Mouse (Mus musculus): ENCODE measurements around the gene 9030025P20Rik. TPM values are rescaled to one million over a fixed set of nuclear protein-coding genes. Genes with fewer than 3 reads are reported as not detected.
"Not testable (repeated sequence)": the region's sequence is repeated elsewhere in the genome, so short reads cannot be mapped to it uniquely, and the experiment has no call there.

9030025P20Rik gene
- polyA plus RNA-seq (2015; fragmentation: Nextera tagmentation; extraction: Ambion mirVana): 10.0 and 12.6 TPM in 2 replicates

- Histone ChIP-seq H3K4me3 (0 out of 2 replicates have a peak within 1 kb of the TSS, but pooled peaks have one; percentile 21), H3K4me2 (peak within 1 kb of the TSS; percentile 40)
- H3K36me3 ChIP-seq; H3K27me3 ChIP-seq; H3K9ac ChIP-seq; H3K9me3 ChIP-seq; H3K4me1 ChIP-seq (replicated peaks); H3K27ac ChIP-seq: not testable (repeated sequence)
- no CpG with 5 or more reads among the region's 60 CpGs for WGBS
- peak; percentile 99 for ATAC-seq (ENCODE audit: low FRiP score)
Measured at GRCm38 (mm10) chr17:14978362-14979038, at the start of gene 9030025P20Rik, which contains the start of gene Gm3417. 9030025P20Rik (plus strand) TSS chr17:14978468. Gm3417 (minus strand) TSS chr17:14978790.

- no peaks in the 10 kb centered on the region for H3K36me3 ChIP-seq
- no peaks in the 10 kb centered on the region for H3K4me1 ChIP-seq (replicated peaks)
- H3K9ac ChIP-seq: no peak overlapping the region
- H3K27me3 ChIP-seq: no peaks in the 10 kb centered on the region
- 71% methylated on average over 5 of the region's 5 CpGs for WGBS
- H3K4me3 ChIP-seq: no peak overlapping the region
- no peak for ATAC-seq (ENCODE audit: low FRiP score)
- no peaks in the 10 kb centered on the region for H3K9me3 ChIP-seq
- H3K27ac ChIP-seq: no peak overlapping the region
- no peak overlapping the region for H3K4me2 ChIP-seq
Measured at GRCm38 (mm10) chr17:14928631-14929030, 49.6 kb upstream of the 9030025P20Rik start.

GRCm38 (mm10) chr17:14930697-14931096, 47.6 kb upstream of the 9030025P20Rik start:
- no peaks in the 10 kb centered on the region for H3K27me3 ChIP-seq
- H3K9me3 ChIP-seq: no peaks in the 10 kb centered on the region
- WGBS: 88% methylated on average over 7 of the region's 7 CpGs
- H3K9ac ChIP-seq: no peak overlapping the region
- H3K4me3 ChIP-seq: no peak overlapping the region
- no peak overlapping the region for H3K4me2 ChIP-seq
- no peaks in the 10 kb centered on the region for H3K36me3 ChIP-seq
- no peaks in the 10 kb centered on the region for H3K4me1 ChIP-seq (replicated peaks)
- no peak overlapping the region for H3K27ac ChIP-seq
- no peak for ATAC-seq (ENCODE audit: low FRiP score)

- Histone ChIP-seq H3K4me2 (no peak overlapping the region), H3K27me3 (no peaks in the 10 kb centered on the region), H3K27ac (no peak overlapping the region), H3K9me3 (no peaks in the 10 kb centered on the region), H3K36me3 (no peaks in the 10 kb centered on the region), H3K9ac (no peak overlapping the region), H3K4me3 (no peak overlapping the region), H3K4me1 (replicated peaks) (no peaks in the 10 kb centered on the region)
- ATAC-seq (ENCODE audit: low FRiP score): no peak
- WGBS: 82% methylated on average over 5 of the region's 5 CpGs
Measured at GRCm38 (mm10) chr17:14931469-14931868, 46.8 kb upstream of the 9030025P20Rik start.

GRCm38 (mm10) chr17:14935280-14935679, 43.0 kb upstream of the 9030025P20Rik start:
- not testable (repeated sequence) for H3K9me3 ChIP-seq; H3K4me2 ChIP-seq; H3K36me3 ChIP-seq; H3K4me3 ChIP-seq; H3K4me1 ChIP-seq (replicated peaks); H3K9ac ChIP-seq; H3K27me3 ChIP-seq; ATAC-seq (ENCODE audit: low FRiP score); H3K27ac ChIP-seq
- 88% methylated on average over 14 of the region's 14 CpGs for WGBS

- Histone ChIP-seq H3K4me3 (no peak overlapping the region), H3K9ac (no peak overlapping the region), H3K36me3 (no peaks in the 10 kb centered on the region), H3K4me1 (replicated peaks) (no peaks in the 10 kb centered on the region), H3K27ac (no peak overlapping the region), H3K27me3 (no peaks in the 10 kb centered on the region), H3K4me2 (no peak overlapping the region), H3K9me3 (no peaks in the 10 kb centered on the region)
- no peak for ATAC-seq (ENCODE audit: low FRiP score)
- WGBS: 73% methylated on average over 5 of the region's 5 CpGs
Measured at GRCm38 (mm10) chr17:14935841-14936605, 42.2 kb upstream of the 9030025P20Rik start.

DNA sequence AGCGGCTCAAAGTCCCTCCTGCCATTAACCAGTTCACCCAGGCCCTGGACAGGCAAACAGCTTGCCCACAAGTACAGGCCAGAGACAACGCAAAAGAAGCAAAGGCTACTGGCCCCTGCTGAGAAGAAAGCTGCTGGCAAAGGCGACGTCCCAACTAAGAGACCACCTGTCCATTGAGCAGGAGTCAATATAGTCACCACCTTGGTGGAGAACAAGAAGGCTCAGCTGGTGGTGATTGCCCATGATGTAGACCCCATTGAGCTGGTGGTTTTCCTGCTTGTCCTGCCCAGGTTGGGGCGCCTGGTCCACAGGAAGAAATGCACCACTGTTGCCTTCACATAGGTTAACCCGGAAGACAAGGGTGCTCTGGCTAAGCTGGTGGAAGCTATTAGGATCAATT, 36.1 kb upstream of the 9030025P20Rik start:
- ATAC-seq (ENCODE audit: low FRiP score); H3K36me3 ChIP-seq; H3K9me3 ChIP-seq; H3K27me3 ChIP-seq: not testable (repeated sequence)
- peak overlapping the region; percentile 91 for H3K4me2 ChIP-seq
- WGBS: 70% methylated on average over 6 of the region's 6 CpGs
- peaks cover 28% of the 10 kb centered on the region for H3K4me1 ChIP-seq (replicated peaks)
- H3K4me3 ChIP-seq: peak overlapping the region; percentile 77
- peak overlapping the region; percentile 84 for H3K9ac ChIP-seq
- H3K27ac ChIP-seq: peak overlapping the region; percentile 89; the same call in 1 of the 2 replicates

DNA sequence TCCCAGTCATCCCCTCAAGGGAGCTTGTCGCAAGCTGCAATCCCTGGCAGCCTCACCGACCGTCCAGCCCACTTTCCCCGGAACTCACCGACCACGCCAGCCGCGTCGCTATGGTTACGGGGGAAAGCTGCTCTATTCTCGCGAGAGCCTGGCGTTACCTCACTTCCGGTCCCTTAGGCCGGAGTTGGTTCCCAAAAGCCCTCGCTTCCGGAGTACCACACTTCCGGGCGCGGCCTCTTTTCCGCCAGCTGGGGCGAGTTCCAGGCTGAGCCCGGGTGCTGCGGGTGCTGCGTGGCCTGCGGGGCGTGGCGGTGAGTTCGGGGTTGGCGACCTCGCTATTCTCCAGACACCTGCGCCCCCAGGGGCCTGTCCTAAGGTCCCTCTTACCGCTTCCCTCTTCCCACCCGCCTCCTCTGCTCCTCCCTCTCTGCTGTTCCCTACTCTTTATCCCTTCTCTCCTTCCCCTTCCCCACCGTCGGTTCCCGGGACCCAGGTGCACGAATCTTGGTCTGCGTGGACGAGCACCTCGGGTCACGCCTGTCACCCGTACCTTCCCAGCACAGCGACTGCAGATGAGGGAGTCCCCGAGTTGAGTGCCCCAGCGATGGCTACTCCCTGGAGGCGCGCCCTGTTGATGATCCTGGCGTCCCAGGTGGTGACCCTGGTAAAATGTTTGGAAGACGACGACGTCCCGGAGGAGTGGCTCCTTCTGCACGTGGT, 35.1 kb upstream of the 9030025P20Rik start, which contains the start of the genes Wdr27 and 1600012H06Rik:
Wdr27 (minus strand) TSS at position 150 of the 720 bp plus-strand sequence.
1600012H06Rik (plus strand) TSS at position 176 of the 720 bp plus-strand sequence.
- H3K27me3 ChIP-seq: no peaks in the 10 kb centered on the region
- under 1% methylated on average over 54 of the region's 54 CpGs for WGBS
- H3K9ac ChIP-seq: peak within 1 kb of the TSS; percentile 84
- H3K36me3 ChIP-seq: peaks cover 8% of the 10 kb centered on the region
- peak within 1 kb of the TSS; percentile 77 for H3K4me3 ChIP-seq
- H3K27ac ChIP-seq: peak within 1 kb of the TSS; percentile 89
- peaks cover 28% of the 10 kb centered on the region for H3K4me1 ChIP-seq (replicated peaks)
- H3K4me2 ChIP-seq: peak within 1 kb of the TSS; percentile 91
- peak; percentile 99 for ATAC-seq (ENCODE audit: low FRiP score)
- H3K9me3 ChIP-seq: no peaks in the 10 kb centered on the region

DNA sequence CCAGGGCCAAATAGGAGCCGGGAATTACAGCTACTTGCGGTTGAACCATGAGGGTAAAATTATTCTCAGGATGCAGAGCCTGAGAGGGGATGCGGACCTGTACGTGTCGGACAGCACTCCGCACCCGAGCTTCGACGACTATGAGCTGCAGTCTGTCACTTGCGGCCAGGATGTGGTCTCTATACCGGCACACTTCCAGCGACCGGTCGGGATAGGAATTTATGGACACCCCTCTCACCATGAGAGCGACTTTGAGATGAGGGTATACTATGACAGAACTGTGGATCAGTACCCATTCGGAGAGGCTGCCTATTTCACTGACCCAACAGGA, 34.6 kb upstream of the 9030025P20Rik start:
- peak overlapping the region; percentile 85 for H3K27ac ChIP-seq

DNA sequence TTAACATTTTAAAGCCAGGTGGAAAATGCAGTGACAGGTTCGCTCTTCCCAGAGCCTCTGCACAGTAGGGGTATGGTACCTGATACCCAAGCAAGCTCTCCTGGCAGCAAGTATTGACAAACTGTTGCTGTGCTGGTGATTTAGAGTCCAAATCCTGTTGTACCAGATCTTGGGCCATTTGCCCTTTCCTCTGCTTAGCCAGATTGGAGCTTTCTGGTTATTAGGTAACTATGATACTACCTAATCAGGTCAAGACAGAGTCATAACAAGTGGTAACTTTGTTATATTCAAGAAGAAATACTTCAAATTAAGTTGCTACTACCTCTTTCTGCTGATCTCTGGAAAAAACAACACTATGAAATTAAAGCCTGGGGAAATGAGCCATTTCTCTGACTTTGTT, 33.7 kb upstream of the 9030025P20Rik start:
- H3K4me2 ChIP-seq: peak overlapping the region; percentile 91; the same call in 1 of the 2 replicates
- ATAC-seq (ENCODE audit: low FRiP score): no peak
- H3K27me3 ChIP-seq: no peaks in the 10 kb centered on the region
- H3K9me3 ChIP-seq: no peaks in the 10 kb centered on the region
- H3K36me3 ChIP-seq: peaks cover 19% of the 10 kb centered on the region
- WGBS: 93% methylated on average over 1 of the region's 1 CpGs
- H3K9ac ChIP-seq: no peak overlapping the region
- H3K4me3 ChIP-seq: peak overlapping the region; percentile 77; the same call in 1 of the 2 replicates
- peaks cover 28% of the 10 kb centered on the region for H3K4me1 ChIP-seq (replicated peaks)
- H3K27ac ChIP-seq: no peak overlapping the region

More for the DNA sequence above, 34.6 kb upstream of the 9030025P20Rik start:
- peaks cover 28% of the 10 kb centered on the region for H3K4me1 ChIP-seq (replicated peaks)
- WGBS: 23% methylated on average over 16 of the region's 16 CpGs
- ATAC-seq (ENCODE audit: low FRiP score): peak; percentile 11; the same call in 1 of the 2 replicates
- peak overlapping the region; percentile 91 for H3K4me2 ChIP-seq
- peak overlapping the region; percentile 84 for H3K9ac ChIP-seq
- peak overlapping the region; percentile 77 for H3K4me3 ChIP-seq
- no peaks in the 10 kb centered on the region for H3K27me3 ChIP-seq
- no peaks in the 10 kb centered on the region for H3K9me3 ChIP-seq
- H3K36me3 ChIP-seq: peaks cover 13% of the 10 kb centered on the region

DNA sequence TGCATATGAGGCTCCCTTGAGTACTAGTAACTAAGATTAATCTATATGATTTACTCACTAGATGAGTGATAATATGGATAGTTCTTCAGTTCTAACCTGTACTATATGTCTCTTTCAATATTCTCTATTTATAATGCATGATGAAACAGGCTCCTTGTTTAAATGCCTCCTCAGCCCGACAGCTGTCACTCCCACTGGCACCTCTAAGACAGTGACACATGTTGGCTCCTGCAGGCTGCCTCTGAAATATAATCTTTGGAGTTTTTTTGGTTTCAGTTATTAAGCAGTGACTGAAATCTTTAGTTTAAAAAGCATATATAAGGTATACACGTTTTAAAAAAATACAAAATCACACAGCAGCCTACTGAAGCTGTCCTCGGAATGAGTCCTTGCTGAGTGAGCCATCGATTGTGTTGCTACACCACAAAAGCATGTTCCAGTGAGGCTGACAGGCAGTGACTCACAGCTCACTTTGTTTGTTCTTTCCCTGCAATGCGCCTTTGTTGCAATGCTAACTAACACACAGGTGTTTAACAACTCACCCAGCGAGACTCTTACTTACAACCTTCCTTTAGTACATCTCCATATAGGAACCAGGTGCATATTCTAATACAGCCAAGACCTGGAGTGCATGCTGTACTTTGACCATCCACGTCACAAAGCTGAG, 29.0 kb upstream of the 9030025P20Rik start:
- H3K4me3 ChIP-seq: no peak overlapping the region
- ATAC-seq (ENCODE audit: low FRiP score): no peak
- H3K27ac ChIP-seq: no peak overlapping the region
- H3K4me2 ChIP-seq: no peak overlapping the region
- H3K9ac ChIP-seq: no peak overlapping the region
- H3K27me3 ChIP-seq: no peaks in the 10 kb centered on the region
- peaks cover 60% of the 10 kb centered on the region for H3K36me3 ChIP-seq
- 90% methylated on average over 7 of the region's 7 CpGs for WGBS
- no peaks in the 10 kb centered on the region for H3K9me3 ChIP-seq
- H3K4me1 ChIP-seq (replicated peaks): peaks cover 10% of the 10 kb centered on the region
